Mouse (Mus musculus) liver, embryonic 14.5 days (tissue): ENCODE data around the gene Irf9.

Experiments used
- CTCF ChIP-seq: IDR thresholded peaks from 2 replicates; pipeline ENCODE4 v1.5.1; 2016; ENCODE audit warnings: antibody characterized with exemption, low read depth, control low read depth
- EP300 ChIP-seq: IDR thresholded peaks from 2 replicates; pipeline ENCODE4 v1.6.1; 2016; ENCODE audit warnings: antibody characterized with exemption, low read depth

DNA sequence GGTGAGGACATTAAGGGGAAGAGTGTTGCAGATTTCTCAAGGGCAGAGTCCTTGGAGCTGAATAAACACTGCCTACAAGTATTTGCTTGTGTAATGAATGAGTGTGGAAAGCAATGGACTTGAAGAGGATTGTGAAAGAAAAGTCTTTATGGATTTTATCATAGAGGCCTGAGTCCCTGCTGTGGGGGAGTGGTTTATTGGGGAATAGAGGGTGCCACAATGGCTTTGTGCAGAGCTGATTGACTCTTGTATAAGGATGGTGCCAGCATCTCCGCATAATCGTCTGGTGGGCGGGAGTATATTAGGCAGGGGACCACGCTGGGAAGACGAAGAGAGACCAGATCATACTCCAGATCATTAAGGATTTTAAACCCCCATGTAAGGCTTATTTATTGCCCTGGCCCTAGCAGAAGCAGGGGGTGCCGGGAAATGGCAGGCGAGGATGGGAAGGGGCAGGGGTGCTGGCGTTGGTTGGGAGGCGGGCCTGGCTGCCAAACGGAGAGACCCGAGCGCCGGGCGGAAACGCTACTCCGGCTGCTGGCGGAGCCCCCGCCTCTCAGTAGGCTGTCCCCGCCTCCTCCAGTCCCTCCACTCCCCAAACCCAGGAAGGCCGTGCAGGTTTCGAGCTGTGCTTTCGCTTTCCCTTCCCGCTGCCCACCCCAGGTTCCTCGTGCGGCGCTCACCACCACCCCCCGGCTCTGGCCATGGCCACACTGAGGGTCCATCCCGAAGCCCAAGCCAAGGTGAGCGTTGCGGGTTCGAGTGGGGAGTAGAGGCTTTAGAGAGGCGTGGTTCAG lies 25.3 kb upstream of the Irf9 start, which contains the start of gene Psme1:
- TF ChIP-seq CTCF (no peak), EP300 (no peak)
